Mouse (Mus musculus): Measurements from ENCODE around the gene Tnni2.
"Not testable (repeated sequence)": the region's sequence is repeated elsewhere in the genome, so short reads cannot be mapped to it uniquely, and the experiment has no call there.

Tnni2 gene

GRCm38 (mm10) chr7:142441585-142441984, at the start of gene Tnni2:
Tnni2 (plus strand) TSS chr7:142441808.
- no peak for DNase-seq (ENCODE audit: low spot score in 2 of 2)

- DNase-seq (ENCODE audit: low spot score in 2 of 2), result no peak
These were observed 48.4 kb upstream of the Tnni2 start for GRCm38 (mm10) chr7:142393191-142393590.

- no peak for DNase-seq (ENCODE audit: low spot score in 2 of 2)
These were observed 47.1 kb upstream of the Tnni2 start for GRCm38 (mm10) chr7:142394261-142395190.

- no peak for DNase-seq (ENCODE audit: low spot score in 2 of 2)
These were observed 46.1 kb upstream of the Tnni2 start for GRCm38 (mm10) chr7:142395472-142395871.

GRCm38 (mm10) chr7:142396611-142397010, 45.0 kb upstream of the Tnni2 start:
- DNase-seq (ENCODE audit: low spot score in 2 of 2), result no peak

- no peak for DNase-seq (ENCODE audit: low spot score in 2 of 2)
These were observed 43.6 kb upstream of the Tnni2 start for GRCm38 (mm10) chr7:142398052-142398451.

DNA sequence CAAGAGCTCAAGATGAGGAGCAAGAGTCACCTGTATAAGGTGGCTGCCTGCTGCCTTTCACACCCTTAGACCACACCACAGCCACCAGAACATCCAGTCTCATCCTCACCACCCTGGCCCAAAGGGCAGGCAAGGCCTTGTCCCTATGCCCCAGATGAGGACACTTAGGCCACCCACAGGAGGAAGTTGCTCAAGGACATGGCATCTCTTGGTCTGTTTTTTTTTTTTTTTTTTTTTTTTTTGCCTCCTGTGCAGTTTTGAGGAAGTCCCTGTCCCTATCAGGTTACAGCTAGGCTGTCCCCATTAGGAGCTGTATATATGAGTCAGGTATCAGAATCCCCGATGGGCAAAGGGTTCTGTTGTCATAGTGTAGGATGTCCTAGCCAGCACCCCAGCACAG, 42.4 kb upstream of the Tnni2 start:
- no peak for DNase-seq (ENCODE audit: low spot score in 2 of 2)

- no peak for DNase-seq (ENCODE audit: low spot score in 2 of 2)
These were observed 41.4 kb upstream of the Tnni2 start for GRCm38 (mm10) chr7:142400112-142400749.

GRCm38 (mm10) chr7:142400750-142401142, 40.9 kb upstream of the Tnni2 start:
- DNase-seq (ENCODE audit: low spot score in 2 of 2), result no peak

DNA sequence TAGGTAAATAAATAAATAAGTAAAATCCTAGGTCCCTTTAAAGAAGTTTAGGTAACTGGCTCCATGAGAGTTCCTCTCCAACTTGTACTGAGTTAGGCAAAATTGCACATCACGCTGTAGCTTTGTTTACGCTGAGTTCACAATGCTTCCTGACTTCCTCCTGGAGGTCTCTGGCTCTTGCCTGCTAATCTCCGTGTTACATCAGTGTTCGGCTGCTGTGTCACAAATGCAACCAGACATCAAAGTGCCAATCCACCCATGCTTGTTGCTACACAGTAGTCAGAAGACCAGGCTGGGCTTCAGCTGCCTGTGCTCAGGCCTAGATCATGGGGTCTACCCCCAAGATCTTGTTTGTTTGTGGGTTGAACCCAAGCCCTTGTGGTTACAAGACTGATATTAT, 38.0 kb upstream of the Tnni2 start:
- DNase-seq (ENCODE audit: low spot score in 2 of 2), result peak; percentile 30 to 33

DNA sequence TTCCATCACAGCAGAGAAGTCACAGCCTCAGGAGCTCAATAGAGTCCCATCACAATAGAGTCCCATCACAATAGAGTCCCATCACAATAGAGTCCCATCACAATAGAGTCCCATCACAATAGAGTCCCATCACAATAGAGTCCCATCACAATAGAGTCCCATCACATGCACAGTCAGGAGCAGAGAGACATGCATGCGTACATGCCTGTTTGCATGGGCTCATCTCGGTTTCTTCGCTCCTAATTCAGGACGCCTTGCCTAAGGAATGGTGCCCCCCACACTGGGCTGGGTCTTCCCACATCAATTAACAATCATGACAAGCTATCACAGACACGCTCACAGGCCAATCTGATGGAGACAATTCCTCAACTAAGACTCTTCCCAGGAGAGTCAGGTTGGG, 36.5 kb upstream of the Tnni2 start:
- DNase-seq (ENCODE audit: low spot score in 2 of 2), result not testable (repeated sequence)

DNA sequence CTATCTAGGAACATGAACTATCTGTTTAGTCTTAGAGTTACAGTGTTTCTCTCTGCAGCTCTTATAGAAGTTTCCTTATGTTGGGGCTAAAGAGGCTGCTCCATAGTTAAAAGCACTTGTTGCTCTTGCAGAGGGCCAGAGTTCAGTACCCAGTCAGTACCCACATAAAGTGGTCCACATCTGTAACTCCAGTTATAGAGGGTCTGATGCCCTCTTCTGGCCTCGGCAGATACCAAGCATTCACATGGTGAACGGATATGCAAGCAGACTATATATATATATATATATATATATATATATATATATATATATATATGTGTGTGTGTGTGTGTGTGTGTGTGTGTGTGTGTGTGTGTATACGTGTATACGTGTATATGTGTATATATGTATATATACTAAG, 33.7 kb upstream of the Tnni2 start:
- no peak for DNase-seq (ENCODE audit: low spot score in 2 of 2)

DNA sequence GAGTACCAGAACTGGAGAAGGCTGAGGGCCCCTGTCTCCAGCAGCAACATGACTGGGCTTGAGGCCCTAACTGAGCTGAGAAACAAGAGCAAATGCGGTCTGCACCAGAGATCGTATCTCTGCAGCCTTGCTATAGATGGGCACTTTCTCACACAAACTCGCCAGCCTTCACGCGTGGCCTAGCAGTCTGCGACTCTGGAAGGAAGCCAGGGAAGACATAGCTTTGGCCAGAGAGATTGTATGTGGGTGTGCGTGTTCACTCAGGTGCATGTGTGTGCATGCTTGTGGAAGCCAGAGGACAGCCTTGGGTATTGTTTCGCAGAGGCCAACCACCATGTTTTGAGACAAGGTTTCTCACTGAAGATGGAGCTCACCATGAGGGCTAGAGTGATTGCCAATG, 32.9 kb upstream of the Tnni2 start:
- no peak for DNase-seq (ENCODE audit: low spot score in 2 of 2)

DNA sequence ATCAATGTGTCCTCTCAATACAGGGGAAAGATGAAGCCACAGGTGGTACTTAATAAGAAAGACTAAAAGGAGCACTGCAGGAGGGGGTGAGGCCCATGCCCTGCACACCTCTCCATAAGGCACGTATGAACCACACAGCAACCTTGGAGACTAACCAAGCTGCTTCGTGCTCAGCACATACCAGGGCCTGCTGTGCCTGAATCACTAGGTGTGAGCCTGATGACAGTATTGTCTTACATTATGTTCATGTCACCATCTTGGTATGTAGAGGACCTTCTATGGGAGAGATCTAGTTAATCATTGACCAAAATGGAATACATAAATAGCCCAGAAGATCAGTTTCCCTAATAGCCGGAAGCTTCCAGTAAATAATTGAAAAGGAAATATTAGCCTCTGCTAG, 32.0 kb upstream of the Tnni2 start:
- no peak for DNase-seq (ENCODE audit: low spot score in 2 of 2)

- DNase-seq (ENCODE audit: low spot score in 2 of 2), result no peak
These were observed 28.3 kb upstream of the Tnni2 start for GRCm38 (mm10) chr7:142413285-142413684.

- DNase-seq (ENCODE audit: low spot score in 2 of 2), result no peak
These were observed 26.3 kb upstream of the Tnni2 start for GRCm38 (mm10) chr7:142415314-142415713.

DNA sequence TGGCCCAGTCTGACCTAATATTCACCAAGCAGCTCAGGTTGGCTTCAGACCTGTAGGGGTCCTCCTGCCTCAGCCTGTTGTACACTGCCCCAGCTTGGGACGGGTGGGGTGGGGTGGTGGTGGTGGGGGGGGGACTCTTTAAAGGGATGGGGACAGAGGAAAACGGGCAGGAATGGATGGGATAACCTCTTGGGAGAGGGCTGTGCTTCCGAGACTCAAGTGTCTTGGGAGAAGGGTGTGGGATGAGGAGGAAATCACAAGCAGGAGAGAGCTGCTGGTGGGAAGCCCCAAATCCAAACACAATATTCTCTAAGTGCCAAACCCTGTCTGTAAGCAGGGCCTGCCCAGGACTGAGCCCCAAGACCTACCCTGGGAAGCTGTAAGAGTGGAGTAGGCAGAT, 25.4 kb upstream of the Tnni2 start:
- no peak for DNase-seq (ENCODE audit: low spot score in 2 of 2)

DNA sequence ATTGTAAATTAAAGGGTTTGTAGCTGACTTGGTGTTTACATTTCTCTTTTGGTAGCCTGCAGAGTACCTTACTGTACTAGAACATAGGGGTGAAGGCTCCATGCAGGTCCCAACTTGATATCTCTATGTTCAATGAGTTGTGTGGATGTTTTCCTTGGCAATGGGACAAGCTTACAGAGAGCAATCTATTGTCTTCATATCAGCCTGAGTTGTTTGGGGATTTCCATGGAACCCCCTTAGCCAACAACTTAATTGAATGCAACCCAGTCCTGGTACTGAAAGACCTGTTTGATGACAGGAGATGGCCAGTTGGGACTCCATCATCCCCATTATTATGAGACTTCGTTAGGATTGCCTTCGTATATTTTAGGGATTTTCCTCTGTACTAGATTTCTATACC, 23.6 kb upstream of the Tnni2 start:
- no peak for DNase-seq (ENCODE audit: low spot score in 2 of 2)

DNA sequence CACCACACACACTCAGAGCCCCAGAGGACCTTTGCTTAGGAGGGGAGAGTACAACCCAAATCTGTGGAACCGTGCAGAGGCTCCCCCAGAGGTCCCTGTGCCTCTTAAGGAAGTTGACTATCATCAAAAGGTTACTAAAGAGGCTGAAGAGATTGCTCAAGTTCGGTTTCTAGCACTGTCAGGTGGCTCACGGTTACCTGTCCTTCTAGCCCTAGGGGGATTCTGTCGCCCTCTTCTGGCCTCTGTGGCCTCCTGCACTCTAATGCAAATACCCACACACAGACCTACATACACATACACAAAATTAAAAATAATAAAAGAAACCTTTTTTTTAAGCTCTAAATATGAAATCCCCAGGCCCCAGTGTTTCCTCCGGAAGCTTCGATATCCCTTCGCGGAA, 22.9 kb upstream of the Tnni2 start:
- no peak for DNase-seq (ENCODE audit: low spot score in 2 of 2)

DNA sequence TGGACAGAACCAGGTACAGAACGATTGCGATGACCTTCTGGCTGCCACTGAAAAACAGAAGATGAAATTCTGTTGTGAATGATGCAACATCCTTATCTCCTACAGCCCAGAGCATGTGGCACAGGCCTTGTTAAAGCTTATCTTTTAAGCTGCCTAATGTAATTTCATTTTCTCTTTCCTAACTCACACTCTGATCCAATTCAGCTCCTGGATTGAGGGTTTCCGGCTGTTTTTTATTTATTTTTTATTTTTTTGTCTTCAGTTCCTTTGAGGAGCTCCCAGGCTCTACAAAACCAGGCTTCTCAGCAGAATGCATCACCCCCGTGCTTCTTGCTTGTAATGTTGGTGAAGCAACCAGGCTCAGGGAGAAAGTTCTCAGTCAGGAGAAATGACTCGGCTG, 21.7 kb upstream of the Tnni2 start:
- DNase-seq (ENCODE audit: low spot score in 2 of 2), result no peak

GRCm38 (mm10) chr7:142421826-142422225, 19.8 kb upstream of the Tnni2 start:
- no peak for DNase-seq (ENCODE audit: low spot score in 2 of 2)

- no peak for DNase-seq (ENCODE audit: low spot score in 2 of 2)
These were observed 15.9 kb upstream of the Tnni2 start for GRCm38 (mm10) chr7:142425641-142426213.

DNA sequence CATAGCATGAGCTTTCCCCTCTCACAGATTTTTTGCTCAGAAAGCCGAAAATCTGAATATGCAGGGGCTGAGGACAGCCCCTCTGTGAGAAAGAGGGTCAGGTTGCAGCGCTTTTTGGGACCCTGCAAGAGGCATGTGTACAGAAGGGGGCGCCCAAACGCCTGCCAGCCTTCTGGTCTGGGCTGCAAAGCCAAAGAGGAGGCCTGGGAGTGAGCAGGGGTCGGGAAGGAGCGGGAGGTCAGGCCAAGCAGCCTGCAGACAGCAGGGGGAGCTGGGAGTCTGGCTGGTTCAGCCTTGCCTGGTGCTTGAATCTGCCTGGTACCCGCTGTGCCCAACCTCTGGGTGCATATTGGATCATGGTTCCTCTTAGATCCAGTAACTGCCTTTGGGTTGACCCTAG, 13.4 kb upstream of the Tnni2 start:
- DNase-seq (ENCODE audit: low spot score in 2 of 2), result peak; percentile 39 to 68

Data from thymus, postnatal 10 days (tissue).